Mouse (Mus musculus) midbrain, embryonic 14.5 days (tissue): Measurements from ENCODE around the gene H2-DMa. TPM values are rescaled to one million over a fixed set of nuclear protein-coding genes. Genes with fewer than 3 reads are reported as not detected.

ENCODE experiments used
- ATAC-seq: fragments of 200-750 bp; cut with Nextera tagmentation; 2 replicates; pipeline ENCODE4 v1.8.0; 2017; ENCODE audit warnings: moderate number of reproducible peaks, moderate library complexity; ENCODE audit not compliant: low FRiP score, low TSS enrichment
- DNase-seq: peaks from one replicate; pipeline ENCODE4 v3.0.0-alpha.2; 2015
- H3K27ac ChIP-seq: fragments of 300-500 bp; sonication (generic); replicated peaks from 2 replicates; pipeline ENCODE4 v1.5.1; 2014; ENCODE audit warnings: mild to moderate bottlenecking, low read depth, low read length, moderate library complexity
- H3K27me3 ChIP-seq: fragments of 300-500 bp; sonication (generic); 2 replicates; pipeline ENCODE4 v1.6.1; 2014; ENCODE audit warnings: low read length, control low read depth, mixed read lengths; ENCODE audit not compliant: control insufficient read depth, insufficient read depth
- H3K36me3 ChIP-seq: fragments of 300-500 bp; sonication (generic); 2 replicates; pipeline ENCODE4 v1.6.1; 2014; ENCODE audit warnings: low read length, control low read depth; ENCODE audit not compliant: control insufficient read depth, insufficient read depth
- H3K4me1 ChIP-seq: fragments of 300-500 bp; sonication (generic); 2 replicates; pipeline ENCODE4 v1.6.1; 2014; ENCODE audit warnings: mild to moderate bottlenecking, antibody characterized with exemption, low read length, control low read depth; ENCODE audit not compliant: control insufficient read depth, insufficient read depth
- H3K4me2 ChIP-seq: fragments of 300-500 bp; sonication (generic); 2 replicates; pipeline ENCODE4 v1.6.1; 2014; ENCODE audit warnings: mild to moderate bottlenecking, low read length, moderate library complexity
- H3K4me3 ChIP-seq: fragments of 300-500 bp; sonication (generic); replicated peaks from 2 replicates; pipeline ENCODE4 v1.5.1; 2014; ENCODE audit warnings: low read depth, low read length
- H3K9ac ChIP-seq: fragments of 300-500 bp; sonication (generic); replicated peaks from 2 replicates; pipeline ENCODE4 v1.6.1; 2014; ENCODE audit warnings: mild to moderate bottlenecking, low read length, moderate library complexity
- H3K9me3 ChIP-seq: fragments of 300-500 bp; sonication (generic); 2 replicates; pipeline ENCODE4 v1.6.1; 2016; ENCODE audit warnings: low read length, control low read depth, mixed read lengths; ENCODE audit not compliant: control insufficient read depth
- WGBS: fragments of 180-500 bp; shearing (Covaris S2); extraction: QIAGEN DNeasy Blood & Tissue Kit; methylation state at CpG from one replicate; pipeline ENCODE4 v1.1.7; 2014; 5-methylcytosine and 5-hydroxymethylcytosine counted together
- polyA plus RNA-seq: library from polyadenylated mRNA; unstranded; fragments of >200 nt; fragmentation: Nextera tagmentation; extraction: Ambion mirVana; gene quantifications from 2 replicates; pipeline ENCODE4 v1.2.1, GENCODE M21; 2014

The H2-DMa gene
- polyA plus RNA-seq, 1 experiment from 2014 or later, result 16.7 TPM

GRCm38 (mm10) chr17:34126826-34127420 lies 7.6 kb downstream of the H2-DMa start:
- Histone ChIP-seq H3K9me3 (no peaks in the 10 kb centered on the region), H3K9ac (no peak overlapping the region), H3K36me3 (no peaks in the 10 kb centered on the region), H3K27ac (no peak overlapping the region), H3K27me3 (no peaks in the 10 kb centered on the region), H3K4me2 (no peak overlapping the region), H3K4me3 (no peak overlapping the region), H3K4me1 (peaks cover 11% of the 10 kb centered on the region)
- WGBS, result 66% methylated on average over 9 of the region's 9 CpGs
- ATAC-seq (no peak), DNase-seq (no peak)

GRCm38 (mm10) chr17:34127475-34127874 lies 8.1 kb downstream of the H2-DMa start:
- no peaks in the 10 kb centered on the region for H3K9me3 ChIP-seq
- WGBS, result 32% methylated on average over 6 of the region's 6 CpGs
- peaks cover 11% of the 10 kb centered on the region for H3K4me1 ChIP-seq
- H3K9ac ChIP-seq, result no peak overlapping the region
- DNase-seq (no peak), ATAC-seq (no peak)
- no peak overlapping the region for H3K4me3 ChIP-seq
- H3K36me3 ChIP-seq, result no peaks in the 10 kb centered on the region
- H3K27me3 ChIP-seq, result no peaks in the 10 kb centered on the region
- H3K4me2 ChIP-seq, result no peak overlapping the region
- no peak overlapping the region for H3K27ac ChIP-seq

GRCm38 (mm10) chr17:34128264-34128937 lies 9.1 kb downstream of the H2-DMa start:
- ATAC-seq, result no peak
- H3K36me3 ChIP-seq, result no peaks in the 10 kb centered on the region
- 0 out of 2 replicates have a peak overlapping the region, but pooled peaks have one; percentile 20 for H3K9ac ChIP-seq
- DNase-seq, result no peak
- H3K27me3 ChIP-seq, result no peaks in the 10 kb centered on the region
- no peak overlapping the region for H3K27ac ChIP-seq
- WGBS, result 27% methylated on average over 13 of the region's 13 CpGs
- H3K4me2 ChIP-seq, result peak overlapping the region; percentile 15; the same call in 1 of the 2 replicates
- no peak overlapping the region for H3K4me3 ChIP-seq
- no peaks in the 10 kb centered on the region for H3K9me3 ChIP-seq
- peaks cover 11% of the 10 kb centered on the region for H3K4me1 ChIP-seq

- 0 out of 2 replicates have a peak overlapping the region, but pooled peaks have one; percentile 20 for H3K9ac ChIP-seq
Measured at GRCm38 (mm10) chr17:34128944-34129791, 9.8 kb downstream of the H2-DMa start.

GRCm38 (mm10) chr17:34130073-34130947 lies 11.0 kb downstream of the H2-DMa start:
- WGBS, result 88% methylated on average over 19 of the region's 19 CpGs
- Histone ChIP-seq H3K27ac (no peak overlapping the region), H3K4me1 (no peaks in the 10 kb centered on the region), H3K9ac (no peak overlapping the region), H3K36me3 (no peaks in the 10 kb centered on the region), H3K27me3 (no peaks in the 10 kb centered on the region), H3K9me3 (no peaks in the 10 kb centered on the region), H3K4me3 (no peak overlapping the region), H3K4me2 (no peak overlapping the region)
- ATAC-seq (no peak), DNase-seq (no peak)

More at GRCm38 (mm10) chr17:34128944-34129791, 9.8 kb downstream of the H2-DMa start:
- Histone ChIP-seq H3K27ac (0 out of 2 replicates have a peak overlapping the region, but pooled peaks have one; percentile 20), H3K27me3 (no peaks in the 10 kb centered on the region), H3K4me3 (no peak overlapping the region), H3K9me3 (no peaks in the 10 kb centered on the region), H3K4me2 (peak overlapping the region; percentile 15; the same call in 1 of the 2 replicates), H3K4me1 (peaks cover 4% of the 10 kb centered on the region; the same call in 1 of the 2 replicates), H3K36me3 (no peaks in the 10 kb centered on the region)
- 24% methylated on average over 18 of the region's 18 CpGs for WGBS
- ATAC-seq, result no peak
- peak; percentile 45 for DNase-seq

GRCm38 (mm10) chr17:34131911-34132310 lies 12.6 kb downstream of the H2-DMa start:
- Histone ChIP-seq H3K27me3 (no peaks in the 10 kb centered on the region), H3K27ac (no peak overlapping the region), H3K9me3 (no peaks in the 10 kb centered on the region), H3K4me1 (0 out of 2 replicates have a peak, but pooled peaks cover 3% of the 10 kb centered on the region), H3K36me3 (no peaks in the 10 kb centered on the region), H3K9ac (no peak overlapping the region), H3K4me2 (no peak overlapping the region), H3K4me3 (no peak overlapping the region)
- 68% methylated on average over 7 of the region's 7 CpGs for WGBS
- DNase-seq (no peak), ATAC-seq (no peak)

- DNase-seq (no peak), ATAC-seq (no peak)
- H3K36me3 ChIP-seq, result no peaks in the 10 kb centered on the region
- H3K4me2 ChIP-seq, result no peak overlapping the region
- no peak overlapping the region for H3K9ac ChIP-seq
- peaks cover 1% of the 10 kb centered on the region; the same call in 1 of the 2 replicates for H3K27me3 ChIP-seq
- H3K4me1 ChIP-seq, result 0 out of 2 replicates have a peak, but pooled peaks cover 3% of the 10 kb centered on the region
- WGBS, result 85% methylated on average over 11 of the region's 11 CpGs
- no peak overlapping the region for H3K27ac ChIP-seq
- H3K9me3 ChIP-seq, result no peaks in the 10 kb centered on the region
- H3K4me3 ChIP-seq, result no peak overlapping the region
Measured at GRCm38 (mm10) chr17:34133289-34133688, 13.9 kb downstream of the H2-DMa start.

- 90% methylated on average over 3 of the region's 3 CpGs for WGBS
- no peaks in the 10 kb centered on the region for H3K9me3 ChIP-seq
- no peak overlapping the region for H3K4me3 ChIP-seq
- H3K27me3 ChIP-seq, result peaks cover 13% of the 10 kb centered on the region
- H3K9ac ChIP-seq, result no peak overlapping the region
- ATAC-seq (no peak), DNase-seq (no peak)
- H3K4me2 ChIP-seq, result no peak overlapping the region
- H3K36me3 ChIP-seq, result no peaks in the 10 kb centered on the region
- H3K4me1 ChIP-seq, result peaks cover 5% of the 10 kb centered on the region; the same call in 1 of the 2 replicates
- H3K27ac ChIP-seq, result no peak overlapping the region
Measured at GRCm38 (mm10) chr17:34134451-34134850, 15.1 kb downstream of the H2-DMa start.
